In genomic region chr3:68610011-68610410, GRCm38 (mm10) we compare ENCODE assay signal across 11 mouse cellular contexts.
DNase-seq lines count a peak whose midpoint lies in the region; ATAC-seq and TF ChIP-seq lines count a peak whose summit lies in the region.
"Had no signal": no experiment of that assay in that cellular context is flagged by ENCODE, and none has a peak within 500 bp of the region (broad histone marks: within the 10 kb centered on the region; RNA-seq: fewer than 3 reads in every experiment).

No protein-coding gene starts in this region.

- WGBS in kidney, embryonic 16.5 days, result 49% methylated on average over 6 of the region's 6 CpGs
- 34% methylated on average over 6 of the region's 6 CpGs for WGBS in heart, postnatal 0 days

- H3K9ac ChIP-seq in kidney, embryonic 16.5 days (replicated peaks; ENCODE audit: low read length), result 0 out of 2 replicates have a peak overlapping the region, but pooled peaks have one; percentile 26
- no peak overlapping the region for H3K9ac ChIP-seq in heart, postnatal 0 days (replicated peaks; ENCODE audit: low read depth, low read length)
- H3K9ac ChIP-seq: hindbrain, embryonic 13.5 days had no signal

- no peaks in the 10 kb centered on the region for H3K27me3 ChIP-seq in kidney, embryonic 16.5 days (ENCODE audit: insufficient read depth, low read length)
- H3K27me3 ChIP-seq in C2C12 (ENCODE audit: control insufficient read depth, insufficient read depth, insufficient read length), result no peaks in the 10 kb centered on the region
- no peaks in the 10 kb centered on the region for H3K27me3 ChIP-seq in heart, postnatal 0 days (ENCODE audit: control insufficient read depth, insufficient read depth, low read length)
- H3K27me3 ChIP-seq: hindbrain, embryonic 13.5 days had no signal

- H3K79me2 ChIP-seq in C2C12 (ENCODE audit: control insufficient read depth, insufficient read depth), result peaks cover 48% of the 10 kb centered on the region

- peaks cover 15% of the 10 kb centered on the region for H3K79me3 ChIP-seq in C2C12 (ENCODE audit: low read depth)

- peaks cover 12% of the 10 kb centered on the region for H3K4me1 ChIP-seq in kidney, embryonic 16.5 days (ENCODE audit: insufficient read depth, low read length)
- H3K4me1 ChIP-seq in heart, postnatal 0 days (ENCODE audit: control insufficient read depth, insufficient read depth), result peaks cover 13% of the 10 kb centered on the region; the same call in 1 of the 2 replicates

- DNase-seq in gastrocnemius, adult 8-10 months (ENCODE audit: low spot score in 2 of 2), result peak; percentile 36 to 60
- DNase-seq in gastrocnemius, postnatal 36 days, result no peak
- no peak for DNase-seq in kidney, adult 9 months
- DNase-seq in heart, postnatal 0 days (ENCODE audit: low spot score), result no peak
- no peak for DNase-seq in lung, postnatal 25 days (ENCODE audit: low spot score)
- no peak for DNase-seq in retina, embryonic 14.5 days (ENCODE audit: low spot score)
- DNase-seq: kidney, adult 18-20 months; thymus, postnatal 4 days had no signal

- H3K4me3 ChIP-seq in kidney, embryonic 16.5 days (ENCODE audit: low read length), result no peak overlapping the region
- H3K4me3 ChIP-seq in C2C12 (ENCODE audit: insufficient read depth, poor library complexity, severe bottlenecking), result no peak overlapping the region
- no peak overlapping the region for H3K4me3 ChIP-seq in heart, postnatal 0 days (ENCODE audit: low read depth, low read length)
- H3K4me3 ChIP-seq: hindbrain, embryonic 13.5 days had no signal

- intact Hi-C loops in gastrocnemius, postnatal 36 days (cut with DNase I), result loop anchor here (10.0 kb wide), 1 partner anchor 105 kb away; no protein-coding TSS in a partner anchor

- no peaks in the 10 kb centered on the region for H3K36me3 ChIP-seq in kidney, embryonic 16.5 days (ENCODE audit: insufficient read depth, low read length)
- H3K36me3 ChIP-seq in C2C12 (ENCODE audit: control insufficient read depth, insufficient read depth), result no peaks in the 10 kb centered on the region
- H3K36me3 ChIP-seq in heart, postnatal 0 days (replicated peaks; ENCODE audit: control insufficient read depth, insufficient read depth, low read length), result no peaks in the 10 kb centered on the region

- no peak for ATAC-seq in kidney, embryonic 16.5 days (ENCODE audit: low FRiP score, low TSS enrichment)
- ATAC-seq in heart, postnatal 0 days (ENCODE audit: insufficient read depth, low read depth), result peak; percentile 57

- H3K4me2 ChIP-seq in kidney, embryonic 16.5 days (replicated peaks; ENCODE audit: low read depth, low read length), result no peak overlapping the region
- H3K4me2 ChIP-seq in heart, postnatal 0 days (ENCODE audit: low read depth, low read length), result peak overlapping the region; percentile 38
- H3K4me2 ChIP-seq: hindbrain, embryonic 13.5 days had no signal

- H3K9me3 ChIP-seq in kidney, embryonic 16.5 days (ENCODE audit: low read length), result no peaks in the 10 kb centered on the region
- no peaks in the 10 kb centered on the region for H3K9me3 ChIP-seq in heart, postnatal 0 days (replicated peaks; ENCODE audit: control insufficient read depth, low read length)
- H3K9me3 ChIP-seq: hindbrain, embryonic 13.5 days had no signal

- H3K27ac ChIP-seq in kidney, embryonic 16.5 days (ENCODE audit: low read length), result no peak overlapping the region
- H3K27ac ChIP-seq in heart, postnatal 0 days (ENCODE audit: low read depth), result peak overlapping the region; percentile 48; the same call in 1 of the 2 replicates
- H3K27ac ChIP-seq: hindbrain, embryonic 13.5 days had no signal

- TF ChIP-seq CTCF in C2C12 (IDR thresholded peaks at IDR 0.05; ENCODE audit: control insufficient read depth, insufficient read depth, insufficient read length), result no peak
- TF ChIP-seq CTCF in heart, postnatal 0 days (IDR thresholded peaks at IDR 0.05; ENCODE audit: low read depth), result no peak

- TF ChIP-seq EP300 in heart, postnatal 0 days (IDR thresholded peaks at IDR 0.05; ENCODE audit: low read depth), result no peak

- no peak overlapping the region for H3ac ChIP-seq in C2C12 (ENCODE audit: control insufficient read depth, insufficient read length, low read depth)

TF ChIP-seq in C2C12, 6 proteins besides CTCF, POLR2A, EP300 and RAD21:
- TF ChIP-seq FOSL1 (IDR thresholded peaks at IDR 0.05; ENCODE audit: insufficient read depth, low read length, poor library complexity, severe bottlenecking) (no peak), USF1 (IDR thresholded peaks at IDR 0.05; ENCODE audit: low read depth) (no peak), MYOG (IDR thresholded peaks at IDR 0.05; ENCODE audit: control insufficient read depth, extremely low read depth, insufficient read length) (no peak), MYOD1 (IDR thresholded peaks at IDR 0.05; ENCODE audit: control insufficient read depth, insufficient read length, low read depth) (peak; percentile 84)

Comparison
In these comparisons a context has a peak if more than half of its experiments do, and no peak if none do; other contexts are left out.
1. DNase-seq: peak in gastrocnemius, adult 8-10 months (2 of 2); none in gastrocnemius, postnatal 36 days (0 of 2), kidney, adult 9 months (single experiment), heart, postnatal 0 days (single experiment), lung, postnatal 25 days (single experiment) and retina, embryonic 14.5 days (single experiment).